Mouse (Mus musculus): Measurements from ENCODE around the gene Pde4a. TPM values are rescaled to one million over a fixed set of nuclear protein-coding genes. Genes with fewer than 3 reads are reported as not detected.

Gene Pde4a
- total RNA-seq (2021), result 10 to 100 TPM; 88.9 to 94.4 TPM

- DNase-seq (ENCODE audit: low spot score in 2 of 2), result peak; percentile 86 to 90
- intact Hi-C loops (cut with DNase I), result loop anchor here (2.0 to 5.0 kb wide), 2 partner anchors 30 to 72 kb away; partner anchors contain the start of gene Keap1
Measured at GRCm38 (mm10) chr9:21165041-21165951, at the start of gene Pde4a. Gene Pde4a (plus strand): TSS chr9:21165714.

- intact Hi-C loops (cut with DNase I), result no loop called here
- no peak for DNase-seq (ENCODE audit: low spot score in 2 of 2)
Measured at GRCm38 (mm10) chr9:21117073-21117472, 48.4 kb upstream of the Pde4a start.

- no peak for DNase-seq (ENCODE audit: low spot score in 2 of 2)
- intact Hi-C loops (cut with DNase I), result no loop called here
Measured at GRCm38 (mm10) chr9:21121483-21121882, 44.0 kb upstream of the Pde4a start.

DNA sequence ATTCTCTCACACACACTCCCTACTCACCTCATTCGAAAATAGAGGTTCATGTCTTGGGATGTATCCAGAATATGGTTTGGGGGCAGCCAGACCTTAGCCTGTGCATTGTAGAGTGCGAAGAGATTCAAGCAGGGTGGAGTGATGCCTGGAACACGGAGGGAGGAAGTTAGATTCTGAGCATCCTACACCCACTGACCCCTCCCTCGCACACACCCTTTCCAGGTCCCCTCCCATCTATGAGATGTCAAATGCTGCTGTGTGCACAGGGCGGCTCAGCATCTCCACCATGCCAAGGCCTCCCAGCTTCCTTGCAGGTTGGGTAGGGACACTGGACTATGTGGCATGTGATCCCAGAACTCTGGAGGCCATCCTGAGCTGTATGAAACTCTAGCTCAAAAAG, 40.7 kb upstream of the Pde4a start:
- no peak for DNase-seq (ENCODE audit: low spot score in 2 of 2)
- intact Hi-C loops (cut with DNase I), result no loop called here

DNA sequence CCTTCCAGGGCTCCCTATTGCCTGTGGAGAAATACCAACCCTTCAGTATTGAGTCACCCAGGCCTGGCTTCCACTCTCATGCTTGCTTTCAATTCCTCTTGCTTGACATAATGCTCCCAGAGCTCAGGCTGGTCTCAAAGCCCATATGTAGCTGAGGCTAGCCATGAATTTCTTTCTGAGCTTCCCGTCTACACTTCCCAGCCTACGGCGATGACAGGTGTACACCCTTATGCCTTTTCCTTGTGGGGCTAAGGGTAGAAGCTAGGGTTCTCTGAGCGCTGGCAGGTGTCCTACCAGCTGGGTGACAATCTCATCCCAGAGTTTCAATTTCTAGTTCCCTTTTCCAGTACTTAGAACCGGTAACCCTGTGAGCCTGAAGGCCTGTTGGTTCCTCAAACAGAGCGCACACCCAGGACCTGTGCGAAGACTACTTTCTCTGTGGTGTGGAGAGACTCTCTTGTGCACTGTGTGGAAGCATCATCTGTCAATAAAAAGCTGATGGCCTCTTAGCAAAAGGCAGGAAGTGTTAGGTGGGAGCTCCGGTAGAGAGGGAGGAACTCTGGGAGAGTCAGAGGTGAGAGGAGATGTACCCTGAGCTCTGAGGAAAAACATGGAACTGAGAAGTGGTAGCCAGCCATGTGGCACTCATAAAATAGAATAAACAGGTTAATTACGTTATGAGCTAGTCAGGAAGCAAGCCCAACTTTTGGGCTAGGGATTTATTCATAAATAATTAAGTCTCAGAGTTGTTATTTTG, 39.8 kb upstream of the Pde4a start:
- intact Hi-C loops (cut with DNase I), result no loop called here
- DNase-seq (ENCODE audit: low spot score in 2 of 2), result no peak

- DNase-seq (ENCODE audit: low spot score in 2 of 2), result no peak
- intact Hi-C loops (cut with DNase I), result no loop called here
Measured at GRCm38 (mm10) chr9:21126259-21126627, 39.3 kb upstream of the Pde4a start.

DNA sequence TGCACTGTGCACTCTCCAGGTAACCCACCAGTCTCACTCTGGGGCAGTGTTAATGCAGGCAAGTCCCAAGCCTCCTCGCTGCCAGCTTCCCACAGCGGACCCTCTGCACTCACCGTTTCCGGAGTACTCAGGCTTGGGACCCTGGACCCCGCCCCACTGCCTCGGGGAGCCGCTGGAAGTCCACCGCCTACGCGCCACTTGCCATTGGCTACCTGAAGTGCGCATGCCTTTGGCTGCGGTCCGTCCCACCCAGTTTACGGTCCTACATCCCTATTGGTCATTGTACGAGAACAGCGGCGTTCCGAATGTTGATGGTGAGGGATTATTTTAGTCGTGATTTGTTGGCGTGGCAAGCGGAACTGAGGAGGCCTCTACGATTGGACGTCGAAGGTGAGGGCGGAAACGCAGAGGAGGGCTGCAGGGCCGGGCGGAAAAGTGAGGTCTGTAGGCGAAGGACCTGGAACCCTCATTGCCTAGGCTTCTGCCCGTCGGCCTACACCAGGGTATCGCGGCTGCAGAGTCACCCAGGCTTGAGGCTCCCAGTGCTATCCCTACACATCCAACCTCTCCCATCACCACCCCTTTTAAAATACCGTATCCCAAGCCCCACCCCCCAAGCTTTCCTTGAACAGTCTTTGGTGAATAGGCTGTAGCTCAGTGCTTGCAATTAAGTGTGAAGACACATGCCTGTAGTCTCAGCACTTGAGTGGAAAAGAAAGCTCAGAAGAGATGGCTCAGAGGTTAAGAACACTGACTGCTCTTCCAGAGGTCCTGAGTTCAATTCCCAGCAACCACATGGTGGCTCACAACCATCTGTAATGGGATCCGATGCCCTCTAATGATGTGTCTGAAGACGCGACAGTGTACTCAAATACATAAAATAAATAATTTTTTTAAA, 34.2 kb upstream of the Pde4a start, which contains the start of gene Tyk2:
Gene Tyk2, minus strand, starts transcription at position 185 of the 898 bp plus-strand sequence.
- peak; percentile 91 to 98 for DNase-seq (ENCODE audit: low spot score in 2 of 2)
- intact Hi-C loops (cut with DNase I), result loop anchor here (1.0 to 2.0 kb wide), 3 partner anchors 39 to 233 kb away; partner anchors contain the start of genes Eif3g and Raver1

DNA sequence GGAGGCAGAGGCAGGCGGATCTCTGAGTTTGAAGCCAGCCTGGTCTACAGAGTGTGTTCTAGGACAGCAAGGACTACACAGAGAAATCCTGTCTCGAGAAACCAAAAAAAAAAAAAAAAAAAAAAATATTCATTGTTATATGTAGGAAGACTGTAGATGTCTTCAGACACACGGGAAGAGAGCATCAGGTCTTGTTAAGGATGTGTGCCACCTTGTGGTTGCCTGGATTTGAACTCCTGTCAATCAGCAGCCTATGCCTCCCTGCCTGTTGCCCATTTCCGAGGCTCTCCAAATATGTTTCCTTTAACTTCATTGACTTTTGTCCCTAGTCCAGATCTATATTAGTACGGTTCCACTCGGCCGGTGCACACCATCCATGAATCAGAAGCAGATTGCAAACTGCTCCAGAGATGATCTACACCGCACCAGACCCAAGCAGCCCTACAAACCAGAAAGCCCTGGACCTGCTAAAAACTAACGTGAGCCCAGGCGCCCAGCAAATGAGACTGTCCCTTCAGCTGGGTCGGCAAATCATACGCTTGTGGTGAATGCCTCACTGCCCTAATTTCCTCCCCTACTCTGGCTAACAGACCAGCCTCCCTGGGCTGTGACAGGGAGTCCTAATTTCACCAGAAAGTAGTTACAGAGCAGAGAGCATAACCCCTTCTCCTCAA, 33.3 kb upstream of the Pde4a start:
- intact Hi-C loops (cut with DNase I), result no loop called here
- peak in 1 of 2 experiments; percentile 31 for DNase-seq (ENCODE audit: low spot score in 2 of 2)

GRCm38 (mm10) chr9:21133064-21133707, 32.3 kb upstream of the Pde4a start:
- DNase-seq (ENCODE audit: low spot score in 2 of 2), result no peak

DNA sequence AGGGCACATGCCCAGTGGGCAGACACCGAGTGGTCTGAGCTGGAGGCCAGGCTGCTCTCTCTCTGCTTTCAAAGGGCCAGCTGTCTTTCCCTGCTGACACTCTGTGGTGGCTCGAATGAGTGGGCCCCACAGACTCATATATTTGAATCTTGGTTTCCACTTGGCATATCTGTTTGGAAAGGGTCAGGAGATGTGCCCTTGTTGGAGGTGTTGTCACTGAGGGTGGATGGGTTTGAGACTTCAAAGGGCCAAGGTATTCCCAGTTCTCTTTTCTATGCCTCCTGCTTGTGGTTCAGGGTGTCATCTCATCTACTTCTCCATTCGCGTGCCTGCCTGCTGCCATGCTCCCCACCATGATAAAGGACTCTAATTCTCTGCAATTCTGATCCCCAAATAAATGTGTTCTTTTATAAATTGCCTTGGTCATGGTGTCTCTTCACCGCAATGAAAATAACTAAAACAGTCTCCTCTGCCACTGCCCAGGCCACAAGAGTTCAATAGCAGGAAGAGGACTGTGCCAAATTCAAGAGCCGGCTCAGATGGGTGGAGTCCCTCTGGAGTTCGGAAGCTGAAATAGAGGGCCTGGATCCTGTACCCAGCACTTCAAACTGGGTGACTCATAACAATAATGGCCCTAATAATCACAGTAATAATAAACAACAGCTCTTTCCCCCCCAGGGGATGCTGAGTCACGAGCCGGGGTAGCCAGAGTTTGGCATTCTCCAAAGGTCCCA, 30.8 kb upstream of the Pde4a start:
- intact Hi-C loops (cut with DNase I), result loop anchor here (5.0 kb wide), 1 partner anchor 122 kb away; no protein-coding TSS in a partner anchor
- DNase-seq (ENCODE audit: low spot score in 2 of 2), result no peak

More at GRCm38 (mm10) chr9:21133064-21133707, 32.3 kb upstream of the Pde4a start:
- intact Hi-C loops (cut with DNase I), result no loop called here

- intact Hi-C loops (cut with DNase I), result loop anchor here (5.0 kb wide), 1 partner anchor 123 kb away; no protein-coding TSS in a partner anchor
- DNase-seq (ENCODE audit: low spot score in 2 of 2), result no peak
Measured at GRCm38 (mm10) chr9:21135329-21135890, 30.1 kb upstream of the Pde4a start.

DNA sequence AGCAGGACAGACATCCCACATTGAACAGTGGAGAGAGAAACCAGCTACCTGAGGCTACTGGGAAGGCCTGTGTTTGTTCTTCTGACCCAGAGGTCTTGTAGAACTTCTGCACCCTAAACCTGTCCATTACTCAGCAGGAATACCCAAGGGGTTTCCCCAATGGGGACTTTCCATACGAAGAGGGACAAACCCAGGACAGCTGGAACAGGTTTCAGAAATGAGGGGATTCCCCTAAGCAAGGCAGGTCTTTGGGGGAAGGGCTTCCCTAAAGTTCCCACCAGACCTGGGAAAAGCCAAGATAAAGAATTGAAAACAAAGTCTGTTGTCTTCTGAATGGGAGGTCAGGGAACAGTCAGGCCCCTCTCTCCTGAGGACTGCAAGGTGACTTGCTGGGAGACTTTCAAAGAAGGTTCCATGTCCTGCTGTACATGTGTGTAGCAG, 29.6 kb upstream of the Pde4a start:
- no peak for DNase-seq (ENCODE audit: low spot score in 2 of 2)
- intact Hi-C loops (cut with DNase I), result loop anchor here (5.0 kb wide), 1 partner anchor 124 kb away; no protein-coding TSS in a partner anchor

- DNase-seq (ENCODE audit: low spot score in 2 of 2), result peak in 1 of 2 experiments; percentile 40
- intact Hi-C loops (cut with DNase I), result loop anchor here (5.0 kb wide), 1 partner anchor 124 kb away; no protein-coding TSS in a partner anchor
Measured at GRCm38 (mm10) chr9:21136401-21136800, 29.1 kb upstream of the Pde4a start.

DNA sequence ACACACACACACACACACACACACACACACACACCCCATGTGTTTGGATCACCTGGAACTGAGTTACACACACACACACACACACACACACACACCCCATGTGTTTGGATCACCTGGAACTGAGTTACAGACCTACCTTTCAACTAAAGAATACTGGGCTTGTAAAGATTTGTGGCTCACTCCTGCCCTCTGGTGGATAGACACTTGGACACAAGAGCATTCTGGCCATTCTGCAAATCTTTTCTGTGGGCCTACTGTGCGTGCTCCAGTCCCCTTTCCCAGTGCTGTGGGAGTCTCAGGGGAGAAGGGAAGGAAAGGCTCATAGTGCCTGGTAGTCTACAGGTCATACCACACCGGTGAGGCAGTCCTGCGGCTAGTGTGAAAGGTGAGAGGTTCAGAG, 28.3 kb upstream of the Pde4a start:
- intact Hi-C loops (cut with DNase I), result loop anchor here (5.0 kb wide), 1 partner anchor 125 kb away; no protein-coding TSS in a partner anchor
- DNase-seq (ENCODE audit: low spot score in 2 of 2), result peak; percentile 59 to 72

DNA sequence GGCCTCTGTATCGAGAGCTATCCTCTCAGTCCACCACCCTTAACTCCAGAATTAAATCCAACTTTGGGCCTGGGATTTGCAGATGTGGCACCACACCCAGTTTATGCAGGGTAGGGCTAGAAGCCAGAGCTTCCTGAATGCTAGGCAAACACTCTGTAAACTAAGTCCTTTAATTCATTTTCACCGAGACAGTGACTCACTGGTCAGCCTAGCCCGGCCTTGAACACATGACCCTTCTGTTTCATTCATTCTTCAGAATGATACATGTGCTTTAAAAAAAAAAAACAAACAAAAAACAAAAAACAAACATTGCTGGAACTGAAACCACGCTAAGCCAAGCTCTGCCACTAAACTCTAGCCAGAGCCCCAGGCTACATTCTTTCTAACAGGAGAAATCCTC, 27.1 kb upstream of the Pde4a start:
- intact Hi-C loops (cut with DNase I), result loop anchor here (5.0 kb wide), 1 partner anchor 126 kb away; no protein-coding TSS in a partner anchor
- DNase-seq (ENCODE audit: low spot score in 2 of 2), result no peak

- intact Hi-C loops (cut with DNase I), result no loop called here
- DNase-seq (ENCODE audit: low spot score in 2 of 2), result no peak
Measured at GRCm38 (mm10) chr9:21141922-21142321, 23.6 kb upstream of the Pde4a start.

DNA sequence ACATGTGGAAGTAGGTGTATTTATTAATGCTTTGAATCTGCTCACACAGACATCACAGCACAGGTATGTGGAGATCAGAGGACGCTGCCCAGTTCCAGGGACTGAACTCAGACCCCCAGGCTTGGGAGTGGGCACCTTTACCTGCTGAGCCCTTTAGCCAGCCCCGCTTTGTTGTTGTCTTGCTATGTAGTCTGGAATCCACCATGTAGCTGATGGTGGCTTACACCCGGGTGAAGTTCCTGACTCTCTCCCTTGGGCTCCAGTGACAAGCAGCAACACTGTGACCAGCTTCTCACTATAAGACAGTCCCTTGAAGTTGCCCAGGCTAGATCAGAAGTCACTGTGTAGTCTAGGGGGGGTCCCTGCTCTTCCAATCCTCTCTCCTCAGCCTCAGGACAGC, 21.2 kb upstream of the Pde4a start:
- intact Hi-C loops (cut with DNase I), result no loop called here

More for the DNA sequence above, 21.2 kb upstream of the Pde4a start:
- no peak for DNase-seq (ENCODE audit: low spot score in 2 of 2)

All from left cerebral cortex, postnatal 25 days (tissue).